ENCODE assay signal across 29 mouse cellular contexts in genomic region chr16:24438438-24438837, GRCm38 (mm10). TPM values are rescaled to one million over a fixed set of nuclear protein-coding genes. Genes with fewer than 3 reads are reported as not detected.
DNase-seq lines count a peak whose midpoint lies in the region; ATAC-seq and TF ChIP-seq lines count a peak whose summit lies in the region.
"Had no signal": no experiment of that assay in that cellular context is flagged by ENCODE, and none has a peak within 500 bp of the region (broad histone marks: within the 10 kb centered on the region; RNA-seq: fewer than 3 reads in every experiment).

No protein-coding gene starts in this region.

- H3K4me2 ChIP-seq in intestine, postnatal 0 days (replicated peaks; ENCODE audit: low read depth) = no peak overlapping the region
- no peak overlapping the region for H3K4me2 ChIP-seq in kidney, postnatal 0 days (ENCODE audit: low read length)
- H3K4me2 ChIP-seq in forebrain, postnatal 0 days (ENCODE audit: low read depth) = no peak overlapping the region
- H3K4me2 ChIP-seq: embryonic facial prominence, embryonic 13.5 days; heart, embryonic 15.5 days; limb, embryonic 15.5 days; liver, embryonic 15.5 days; lung, embryonic 14.5 days; midbrain, embryonic 15.5 days; neural tube, embryonic 12.5 days had no signal

- DNase-seq in kidney, adult 9 months = peak; percentile 84
- no peak for DNase-seq in kidney, postnatal 4 days
- DNase-seq in kidney, postnatal 0 days (ENCODE audit: low spot score) = peak; percentile 46
- no peak for DNase-seq in forebrain, postnatal 0 days
- no peak for DNase-seq in neural tube, embryonic 10.5 days (ENCODE audit: extremely low spot score, low spot score)
- DNase-seq: adrenal gland, postnatal 25 days; B cell, adult 2 months; cerebellum, adult 11-12 months; cerebellum, adult 9-11 months; gastrocnemius, postnatal 25 days; layer of hippocampus, adult 9-11 months; lung, embryonic 14.5 days; lung, postnatal 14 days; right cerebral cortex, adult 18-20 months; thymus, adult 18-20 months; thymus, postnatal 36 days had no signal

- no peaks in the 10 kb centered on the region for H3K9me3 ChIP-seq in intestine, postnatal 0 days (ENCODE audit: control insufficient read depth)
- no peaks in the 10 kb centered on the region for H3K9me3 ChIP-seq in kidney, postnatal 0 days (replicated peaks; ENCODE audit: low read length)
- H3K9me3 ChIP-seq in forebrain, postnatal 0 days (ENCODE audit: low read length) = no peaks in the 10 kb centered on the region
- H3K9me3 ChIP-seq: embryonic facial prominence, embryonic 13.5 days; forebrain, embryonic 10.5 days; heart, embryonic 10.5 days; heart, embryonic 15.5 days; limb, embryonic 10.5 days; limb, embryonic 15.5 days; liver, embryonic 15.5 days; midbrain, embryonic 15.5 days; neural tube, embryonic 12.5 days had no signal

- no peak overlapping the region for H3K9ac ChIP-seq in intestine, postnatal 0 days (ENCODE audit: low read depth, low read length)
- no peak overlapping the region for H3K9ac ChIP-seq in kidney, postnatal 0 days (ENCODE audit: low read depth, low read length)
- H3K9ac ChIP-seq in forebrain, postnatal 0 days = no peak overlapping the region
- H3K9ac ChIP-seq: embryonic facial prominence, embryonic 13.5 days; heart, embryonic 15.5 days; limb, embryonic 15.5 days; liver, embryonic 15.5 days; lung, embryonic 14.5 days; midbrain, embryonic 15.5 days; neural tube, embryonic 12.5 days had no signal

- peak; percentile 74 for ATAC-seq in intestine, postnatal 0 days
- ATAC-seq in kidney, postnatal 0 days (replicated peaks; ENCODE audit: low FRiP score, low read depth) = peak; percentile 72; the same call in 1 of the 2 replicates
- ATAC-seq in forebrain, postnatal 0 days = no peak
- ATAC-seq: forebrain, embryonic 16.5 days; hindbrain, embryonic 16.5 days; midbrain, embryonic 15.5 days had no signal

- no peaks in the 10 kb centered on the region for H3K27me3 ChIP-seq in intestine, postnatal 0 days (replicated peaks; ENCODE audit: control insufficient read depth, insufficient read depth, low read length)
- H3K27me3 ChIP-seq in kidney, postnatal 0 days (ENCODE audit: insufficient read depth, low read length) = no peaks in the 10 kb centered on the region
- no peaks in the 10 kb centered on the region for H3K27me3 ChIP-seq in forebrain, postnatal 0 days (ENCODE audit: insufficient read depth, low read length)
- H3K27me3 ChIP-seq: embryonic facial prominence, embryonic 13.5 days; heart, embryonic 15.5 days; limb, embryonic 15.5 days; liver, embryonic 15.5 days; midbrain, embryonic 15.5 days; neural tube, embryonic 12.5 days had no signal

- 60% methylated on average over 4 of the region's 4 CpGs for WGBS in intestine, postnatal 0 days
- WGBS in kidney, postnatal 0 days = 65% methylated on average over 4 of the region's 4 CpGs
- WGBS in forebrain, postnatal 0 days = 82% methylated on average over 4 of the region's 4 CpGs

- no peak; the same call in 1 of the 2 replicates for TF ChIP-seq CTCF in intestine, postnatal 0 days (IDR thresholded peaks at IDR 0.05; ENCODE audit: low read depth)
- no peak for TF ChIP-seq CTCF in kidney, postnatal 0 days (IDR thresholded peaks at IDR 0.05; ENCODE audit: low read depth)
- no peak for TF ChIP-seq CTCF in forebrain, postnatal 0 days (IDR thresholded peaks at IDR 0.05; ENCODE audit: low read depth)

- no peak overlapping the region for H3K4me3 ChIP-seq in intestine, postnatal 0 days (ENCODE audit: low read depth, low read length)
- H3K4me3 ChIP-seq in kidney, postnatal 0 days (replicated peaks; ENCODE audit: low read depth, low read length) = no peak overlapping the region
- H3K4me3 ChIP-seq in forebrain, postnatal 0 days (ENCODE audit: low read depth, low read length) = no peak overlapping the region
- H3K4me3 ChIP-seq: embryonic facial prominence, embryonic 13.5 days; forebrain, embryonic 10.5 days; heart, embryonic 10.5 days; heart, embryonic 15.5 days; limb, embryonic 10.5 days; limb, embryonic 15.5 days; liver, embryonic 15.5 days; midbrain, embryonic 15.5 days; neural tube, embryonic 12.5 days had no signal

- H3K27ac ChIP-seq in intestine, postnatal 0 days (ENCODE audit: low read depth, low read length) = no peak overlapping the region
- peak overlapping the region; percentile 47; the same call in 1 of the 2 replicates for H3K27ac ChIP-seq in kidney, postnatal 0 days
- no peak overlapping the region for H3K27ac ChIP-seq in forebrain, postnatal 0 days (ENCODE audit: low read depth, low read length)
- H3K27ac ChIP-seq: embryonic facial prominence, embryonic 13.5 days; forebrain, embryonic 10.5 days; heart, embryonic 10.5 days; heart, embryonic 15.5 days; limb, embryonic 10.5 days; limb, embryonic 15.5 days; liver, embryonic 15.5 days; midbrain, embryonic 15.5 days; neural tube, embryonic 12.5 days; stomach, postnatal 0 days had no signal

- H3K4me1 ChIP-seq in intestine, postnatal 0 days (replicated peaks; ENCODE audit: control insufficient read depth, insufficient read depth, low read length) = peaks cover 17% of the 10 kb centered on the region; the same call in 1 of the 2 replicates
- H3K4me1 ChIP-seq in kidney, postnatal 0 days (replicated peaks; ENCODE audit: insufficient read depth, low read length) = peaks cover 44% of the 10 kb centered on the region
- H3K4me1 ChIP-seq in forebrain, postnatal 0 days (ENCODE audit: insufficient read depth) = peaks cover 7% of the 10 kb centered on the region

- no peaks in the 10 kb centered on the region for H3K36me3 ChIP-seq in intestine, postnatal 0 days (ENCODE audit: control insufficient read depth, insufficient read depth)
- no peaks in the 10 kb centered on the region for H3K36me3 ChIP-seq in kidney, postnatal 0 days (ENCODE audit: insufficient read depth, low read length)
- no peaks in the 10 kb centered on the region for H3K36me3 ChIP-seq in forebrain, postnatal 0 days (ENCODE audit: insufficient read depth)
- H3K36me3 ChIP-seq: embryonic facial prominence, embryonic 13.5 days; forebrain, embryonic 10.5 days; heart, embryonic 10.5 days; heart, embryonic 15.5 days; limb, embryonic 15.5 days; liver, embryonic 15.5 days; midbrain, embryonic 15.5 days; neural tube, embryonic 12.5 days had no signal

RNA-seq across cellular contexts. Expression of gene Lpp, which starts 45.1 kb away (rescaled TPM):
- 32.8 and 37.5 TPM in 2 replicates for polyA plus RNA-seq in intestine, postnatal 0 days (2015; fragmentation: Nextera tagmentation; extraction: Ambion mirVana)
- polyA plus RNA-seq in kidney, postnatal 0 days (2015; fragmentation: Nextera tagmentation; extraction: Ambion mirVana) = 32.9 and 39.5 TPM in 2 replicates
- 6.0 and 9.4 TPM in 2 replicates for total RNA-seq in forebrain, postnatal 0 days (2014; rRNA removed)
- polyA plus RNA-seq in forebrain, postnatal 0 days (2015; fragmentation: Nextera tagmentation; extraction: Ambion mirVana) = 2.6 and 6.2 TPM in 2 replicates

Comparison
In these comparisons a context has a peak if more than half of its experiments do, and no peak if none do; other contexts are left out.
1. DNase-seq: peak in kidney, adult 9 months (single experiment) and kidney, postnatal 0 days (single experiment); none in kidney, postnatal 4 days (0 of 2), forebrain, postnatal 0 days (single experiment) and neural tube, embryonic 10.5 days (single experiment).